Mouse (Mus musculus) inflammation-experienced regulatory T-cells, adult 6 months (primary cell): ENCODE measurements around the gene 4930564D02Rik. TPM values are rescaled to one million over a fixed set of nuclear protein-coding genes. Genes with fewer than 3 reads are reported as not detected.

ENCODE experiments used
- ATAC-seq: one replicate; pipeline ENCODE4 v1.8.0; 2017
- polyA plus RNA-seq, 3 experiments: library from polyadenylated mRNA; unstranded; fragments of 100-300 nt; shearing (Covaris generic); gene quantifications; one replicate each; pipeline ENCODE4 v1.2.1; 2017

4930564D02Rik gene
- polyA plus RNA-seq, 3 experiments from 2014 or later = not detected

- peak; percentile 61 for ATAC-seq
Measured at GRCm38 (mm10) chr3:105058627-105059513, 7.8 kb upstream of the 4930564D02Rik start.

- no peak for ATAC-seq
Measured at GRCm38 (mm10) chr3:105059911-105060310, 6.7 kb upstream of the 4930564D02Rik start.

- ATAC-seq = no peak
Measured at GRCm38 (mm10) chr3:105060992-105061391, 5.7 kb upstream of the 4930564D02Rik start.

GRCm38 (mm10) chr3:105061496-105061895 lies 5.1 kb upstream of the 4930564D02Rik start:
- no peak for ATAC-seq

GRCm38 (mm10) chr3:105061991-105062390 lies 4.7 kb upstream of the 4930564D02Rik start:
- no peak for ATAC-seq

- no peak for ATAC-seq
Measured at GRCm38 (mm10) chr3:105062676-105063075, 4.0 kb upstream of the 4930564D02Rik start.

- ATAC-seq = no peak
Measured at GRCm38 (mm10) chr3:105070553-105070952, 3.9 kb downstream of the 4930564D02Rik start.

GRCm38 (mm10) chr3:105071251-105071650 lies 4.6 kb downstream of the 4930564D02Rik start:
- no peak for ATAC-seq

GRCm38 (mm10) chr3:105072536-105072935 lies 5.9 kb downstream of the 4930564D02Rik start:
- no peak for ATAC-seq

- ATAC-seq = no peak
Measured at GRCm38 (mm10) chr3:105075796-105076195, 9.2 kb downstream of the 4930564D02Rik start.

GRCm38 (mm10) chr3:105078231-105078826 lies 11.7 kb downstream of the 4930564D02Rik start:
- no peak for ATAC-seq

- no peak for ATAC-seq
Measured at GRCm38 (mm10) chr3:105087344-105087743, 20.7 kb downstream of the 4930564D02Rik start.

- ATAC-seq = no peak
Measured at GRCm38 (mm10) chr3:105088638-105089037, 22.0 kb downstream of the 4930564D02Rik start.

- no peak for ATAC-seq
Measured at GRCm38 (mm10) chr3:105090147-105090546, 23.5 kb downstream of the 4930564D02Rik start.

GRCm38 (mm10) chr3:105090981-105091380 lies 24.3 kb downstream of the 4930564D02Rik start:
- no peak for ATAC-seq

- no peak for ATAC-seq
Measured at GRCm38 (mm10) chr3:105092721-105093505, 26.3 kb downstream of the 4930564D02Rik start.

- ATAC-seq = no peak
Measured at GRCm38 (mm10) chr3:105094448-105094847, 27.8 kb downstream of the 4930564D02Rik start.

- ATAC-seq = no peak
Measured at GRCm38 (mm10) chr3:105095026-105095425, 28.4 kb downstream of the 4930564D02Rik start.

GRCm38 (mm10) chr3:105097581-105097980 lies 30.9 kb downstream of the 4930564D02Rik start:
- no peak for ATAC-seq

GRCm38 (mm10) chr3:105099526-105100269 lies 33.1 kb downstream of the 4930564D02Rik start:
- no peak for ATAC-seq

GRCm38 (mm10) chr3:105100270-105100589 lies 33.6 kb downstream of the 4930564D02Rik start:
- no peak for ATAC-seq

- ATAC-seq = no peak
Measured at GRCm38 (mm10) chr3:105105827-105106226, 39.2 kb downstream of the 4930564D02Rik start.
